Mouse (Mus musculus) ES-Bruce4 (cell line): Measurements from ENCODE around the gene Ercc6. TPM values are rescaled to one million over a fixed set of nuclear protein-coding genes. Genes with fewer than 3 reads are reported as not detected.
A peak's percentile ranks its signal among the peaks of the same experiment; 100 is the strongest.

Experiments
- H3K27ac ChIP-seq: 2 replicates; pipeline ENCODE4 v1.5.1; 2012; ENCODE audit warnings: low read length, inconsistent platforms; ENCODE audit not compliant: insufficient read depth
- H3K27me3 ChIP-seq: 2 replicates; pipeline ENCODE4 v1.6.1; 2012; ENCODE audit warnings: mild to moderate bottlenecking, low read length, inconsistent platforms; ENCODE audit not compliant: control insufficient read depth, poor library complexity, insufficient read depth, severe bottlenecking
- H3K36me3 ChIP-seq: 2 replicates; pipeline ENCODE4 v1.6.1; 2012; ENCODE audit warnings: inconsistent platforms, mild to moderate bottlenecking, low read length, moderate library complexity; ENCODE audit not compliant: control insufficient read depth, poor library complexity, insufficient read depth, severe bottlenecking
- H3K4me1 ChIP-seq: one replicate; pipeline ENCODE4 v1.8.1; 2011; ENCODE audit warnings: low read length; ENCODE audit not compliant: control insufficient read depth, insufficient read depth
- H3K4me3 ChIP-seq: 2 replicates; pipeline ENCODE4 v1.5.1; 2011; ENCODE audit warnings: low read depth, mild to moderate bottlenecking, low read length
- H3K9ac ChIP-seq: 2 replicates; pipeline ENCODE4 v1.6.1; 2012; ENCODE audit warnings: low read depth, mild to moderate bottlenecking, inconsistent platforms; ENCODE audit not compliant: poor library complexity, severe bottlenecking
- H3K9me3 ChIP-seq: replicated peaks from 2 replicates; pipeline ENCODE4 v1.6.1; 2012; ENCODE audit warnings: mild to moderate bottlenecking, low read length, inconsistent platforms; ENCODE audit not compliant: control insufficient read depth, poor library complexity, insufficient read depth, severe bottlenecking
- CTCF ChIP-seq: IDR thresholded peaks from one replicate; pipeline ENCODE4 v1.8.1; 2011; ENCODE audit warnings: low read depth, low read length
- EP300 ChIP-seq: IDR thresholded peaks from 2 replicates; pipeline ENCODE4 v1.6.1; 2011; ENCODE audit warnings: low read depth, low read length; ENCODE audit not compliant: insufficient read depth
- POLR2A ChIP-seq: IDR thresholded peaks from one replicate; pipeline ENCODE4 v1.8.1; 2011; ENCODE audit warnings: low read length; ENCODE audit not compliant: insufficient read depth
- polyA plus RNA-seq: library from polyadenylated mRNA; stranded (reverse); fragments of >200 nt; gene quantifications from 2 replicates; pipeline ENCODE4 v1.2.4, GENCODE M21; 2011; ENCODE audit warnings: low read depth; ENCODE audit not compliant: missing spikeins, insufficient read depth, insufficient read length

Gene Ercc6
- polyA plus RNA-seq, 1 experiment: 22.8 TPM

- no peak overlapping the region for H3K4me3 ChIP-seq
- no peak for TF ChIP-seq EP300
- TF ChIP-seq CTCF: no peak
- H3K27ac ChIP-seq: no peak overlapping the region
- no peak overlapping the region for H3K9ac ChIP-seq
- no peaks in the 10 kb centered on the region for H3K4me1 ChIP-seq
- no peaks in the 10 kb centered on the region for H3K27me3 ChIP-seq
- H3K36me3 ChIP-seq: no peaks in the 10 kb centered on the region
- no peaks in the 10 kb centered on the region for H3K9me3 ChIP-seq
Observed at GRCm38 (mm10) chr14:32578420-32578819, 65.1 kb downstream of the Ercc6 start.

- no peaks in the 10 kb centered on the region for H3K4me1 ChIP-seq
- H3K4me3 ChIP-seq: no peak overlapping the region
- no peaks in the 10 kb centered on the region for H3K27me3 ChIP-seq
- no peak overlapping the region for H3K27ac ChIP-seq
- TF ChIP-seq POLR2A: no peak
- no peaks in the 10 kb centered on the region for H3K9me3 ChIP-seq
- H3K9ac ChIP-seq: no peak overlapping the region
- no peaks in the 10 kb centered on the region for H3K36me3 ChIP-seq
Observed at GRCm38 (mm10) chr14:32583696-32584095, 70.4 kb downstream of the Ercc6 start.

GRCm38 (mm10) chr14:32587013-32587784 lies 73.9 kb downstream of the Ercc6 start:
- TF ChIP-seq POLR2A (no peak), CTCF (peak; percentile 74)
- Histone ChIP-seq H3K27ac (no peak overlapping the region), H3K4me3 (no peak overlapping the region), H3K27me3 (no peaks in the 10 kb centered on the region), H3K9me3 (no peaks in the 10 kb centered on the region), H3K4me1 (no peaks in the 10 kb centered on the region), H3K36me3 (no peaks in the 10 kb centered on the region), H3K9ac (no peak overlapping the region)

GRCm38 (mm10) chr14:32590377-32590776 lies 77.1 kb downstream of the Ercc6 start:
- H3K9me3 ChIP-seq: no peaks in the 10 kb centered on the region
- TF ChIP-seq POLR2A: no peak
- TF ChIP-seq CTCF: no peak
- TF ChIP-seq EP300: no peak
- H3K4me1 ChIP-seq: no peaks in the 10 kb centered on the region

GRCm38 (mm10) chr14:32597232-32598231 lies 84.2 kb downstream of the Ercc6 start:
- no peaks in the 10 kb centered on the region for H3K36me3 ChIP-seq
- no peak overlapping the region for H3K27ac ChIP-seq
- H3K27me3 ChIP-seq: peaks cover 12% of the 10 kb centered on the region
- no peak overlapping the region; the same call in 1 of the 2 replicates for H3K9ac ChIP-seq
- no peaks in the 10 kb centered on the region for H3K9me3 ChIP-seq
- H3K4me3 ChIP-seq: peak overlapping the region; percentile 50
- no peak for TF ChIP-seq EP300
- TF ChIP-seq CTCF: no peak
- TF ChIP-seq POLR2A: no peak
- no peaks in the 10 kb centered on the region for H3K4me1 ChIP-seq

More at GRCm38 (mm10) chr14:32590377-32590776, 77.1 kb downstream of the Ercc6 start:
- Histone ChIP-seq H3K4me3 (no peak overlapping the region), H3K27ac (no peak overlapping the region), H3K27me3 (no peaks in the 10 kb centered on the region), H3K36me3 (no peaks in the 10 kb centered on the region), H3K9ac (no peak overlapping the region)
